Mouse (Mus musculus) limb, embryonic 11.5 days (tissue): ENCODE results near the gene Ambn. TPM values are rescaled to one million over a fixed set of nuclear protein-coding genes. Genes with fewer than 3 reads are reported as not detected.
"Not testable (repeated sequence)": the region's sequence is repeated elsewhere in the genome, so short reads cannot be mapped to it uniquely, and the experiment has no call there.

Experiments
- ATAC-seq: fragments of 200-750 bp; cut with Nextera tagmentation; 2 replicates; pipeline ENCODE4 v1.8.0; 2017; ENCODE audit warnings: low read depth; ENCODE audit not compliant: insufficient number of reproducible peaks, low FRiP score, low TSS enrichment
- DNase-seq: peaks from one replicate; pipeline ENCODE4 v3.0.0-alpha.2; 2015; ENCODE audit warnings: low spot score
- H3K27ac ChIP-seq: fragments of 300-500 bp; sonication (generic); replicated peaks from 2 replicates; pipeline ENCODE4 v1.5.1; 2014; ENCODE audit warnings: low read depth, mild to moderate bottlenecking, low read length
- H3K27me3 ChIP-seq: fragments of 300-500 bp; sonication (generic); 2 replicates; pipeline ENCODE4 v1.6.1; 2014; ENCODE audit warnings: mild to moderate bottlenecking, low read length, mixed read lengths; ENCODE audit not compliant: control insufficient read depth, insufficient read depth
- H3K36me3 ChIP-seq: fragments of 300-500 bp; sonication (generic); 2 replicates; pipeline ENCODE4 v1.6.1; 2014; ENCODE audit warnings: mild to moderate bottlenecking, low read length, moderate library complexity, mixed read lengths; ENCODE audit not compliant: control insufficient read depth, insufficient read depth
- H3K4me1 ChIP-seq: fragments of 300-500 bp; sonication (generic); 2 replicates; pipeline ENCODE4 v1.6.1; 2014; ENCODE audit warnings: low read length, mixed read lengths; ENCODE audit not compliant: control insufficient read depth, insufficient read depth
- H3K4me2 ChIP-seq: fragments of 300-500 bp; sonication (generic); 2 replicates; pipeline ENCODE4 v1.6.1; 2014; ENCODE audit warnings: low read depth, mild to moderate bottlenecking, moderate library complexity; ENCODE audit not compliant: severe bottlenecking
- H3K4me3 ChIP-seq: fragments of 300-500 bp; sonication (generic); 2 replicates; pipeline ENCODE4 v1.5.1; 2014; ENCODE audit warnings: low read depth, low read length
- H3K9ac ChIP-seq: fragments of 300-500 bp; sonication (generic); 2 replicates; pipeline ENCODE4 v1.6.1; 2014; ENCODE audit warnings: mild to moderate bottlenecking, low read length
- H3K9me3 ChIP-seq: fragments of 300-500 bp; sonication (generic); 2 replicates; pipeline ENCODE4 v1.6.1; 2016; ENCODE audit warnings: low read length; ENCODE audit not compliant: control insufficient read depth
- WGBS: fragments of 180-500 bp; shearing (Covaris S2); extraction: QIAGEN DNeasy Blood & Tissue Kit; methylation state at CpG from one replicate; pipeline ENCODE4 v1.1.7; 2014; 5-methylcytosine and 5-hydroxymethylcytosine counted together
- polyA plus RNA-seq: library from polyadenylated mRNA; unstranded; fragments of >200 nt; fragmentation: Nextera tagmentation; extraction: Ambion mirVana; gene quantifications from 2 replicates; pipeline ENCODE4 v1.2.1, GENCODE M21; 2014

Gene Ambn
- 0.51 and 1.1 TPM in 2 replicates for polyA plus RNA-seq

DNA sequence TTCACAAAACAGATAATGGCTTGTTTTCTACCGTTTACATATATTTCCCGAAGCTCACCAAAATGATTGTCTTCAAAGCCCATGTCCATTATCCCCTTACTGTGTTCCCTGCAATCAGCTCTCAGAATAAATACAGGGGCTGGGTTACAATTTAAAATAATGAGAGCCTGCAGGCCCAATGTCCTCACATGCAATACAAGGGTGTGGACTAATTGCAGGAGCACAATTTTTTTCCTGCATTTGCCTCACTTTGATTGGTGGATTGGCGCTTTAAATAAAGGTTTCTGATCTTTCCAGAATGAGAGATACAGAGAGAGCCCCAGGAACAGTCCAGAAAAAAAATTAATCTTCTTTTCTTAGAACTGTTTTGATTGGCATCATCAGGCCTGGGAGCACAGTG, at the start of gene Ambn:
TSS of gene Ambn (plus strand) at position 301 of the 400 bp plus-strand sequence.
- H3K9ac ChIP-seq, result no peak within 1 kb of the TSS
- H3K4me3 ChIP-seq, result no peak within 1 kb of the TSS
- no peak for DNase-seq
- H3K36me3 ChIP-seq, result no peaks in the 10 kb centered on the region
- ATAC-seq, result no peak
- no peak within 1 kb of the TSS for H3K27ac ChIP-seq
- no peak within 1 kb of the TSS for H3K4me2 ChIP-seq
- 91% methylated on average over 3 of the region's 3 CpGs for WGBS
- no peaks in the 10 kb centered on the region for H3K4me1 ChIP-seq
- H3K27me3 ChIP-seq, result no peaks in the 10 kb centered on the region
- no peaks in the 10 kb centered on the region for H3K9me3 ChIP-seq

DNA sequence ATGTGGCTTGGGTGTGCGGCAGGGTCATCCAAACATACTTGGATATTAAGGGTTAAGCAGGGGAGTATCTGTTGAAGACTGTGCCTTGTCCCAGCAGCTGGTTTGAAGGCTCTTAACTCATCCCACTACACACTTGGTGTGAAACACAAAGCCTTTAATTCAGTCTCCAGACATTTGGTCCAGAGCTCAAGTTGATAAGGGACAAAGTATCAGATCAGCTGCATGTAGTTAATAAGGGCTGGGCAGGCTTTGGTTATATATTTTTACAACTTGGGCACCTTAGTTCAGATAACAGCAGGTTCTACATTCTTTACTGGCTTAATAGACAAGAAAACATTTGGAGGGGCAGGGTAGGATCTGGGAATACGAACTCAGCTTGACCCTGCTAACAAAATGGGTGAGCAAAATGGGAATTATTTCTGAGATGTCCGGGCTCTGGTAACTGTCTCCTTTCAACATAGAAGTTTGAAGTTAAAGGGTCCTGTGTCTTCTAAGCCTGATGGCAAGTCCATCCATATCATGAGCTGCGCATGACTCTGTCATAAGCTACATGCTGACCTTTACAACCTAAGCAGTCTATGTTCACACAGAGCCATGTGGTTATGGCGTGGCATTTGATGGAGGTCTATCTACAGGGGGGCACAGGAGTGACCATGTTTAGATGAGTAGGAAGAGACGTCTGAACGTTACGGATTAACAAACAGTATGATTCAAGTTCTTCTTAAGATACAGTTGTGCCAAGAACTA, 35.3 kb upstream of the Ambn start:
- no peak overlapping the region for H3K4me2 ChIP-seq
- no peaks in the 10 kb centered on the region for H3K9me3 ChIP-seq
- no peak overlapping the region for H3K4me3 ChIP-seq
- no peaks in the 10 kb centered on the region for H3K27me3 ChIP-seq
- DNase-seq (no peak), ATAC-seq (no peak)
- no peaks in the 10 kb centered on the region for H3K36me3 ChIP-seq
- WGBS, result 89% methylated on average over 8 of the region's 8 CpGs
- no peak overlapping the region for H3K9ac ChIP-seq
- no peaks in the 10 kb centered on the region for H3K4me1 ChIP-seq
- H3K27ac ChIP-seq, result no peak overlapping the region

DNA sequence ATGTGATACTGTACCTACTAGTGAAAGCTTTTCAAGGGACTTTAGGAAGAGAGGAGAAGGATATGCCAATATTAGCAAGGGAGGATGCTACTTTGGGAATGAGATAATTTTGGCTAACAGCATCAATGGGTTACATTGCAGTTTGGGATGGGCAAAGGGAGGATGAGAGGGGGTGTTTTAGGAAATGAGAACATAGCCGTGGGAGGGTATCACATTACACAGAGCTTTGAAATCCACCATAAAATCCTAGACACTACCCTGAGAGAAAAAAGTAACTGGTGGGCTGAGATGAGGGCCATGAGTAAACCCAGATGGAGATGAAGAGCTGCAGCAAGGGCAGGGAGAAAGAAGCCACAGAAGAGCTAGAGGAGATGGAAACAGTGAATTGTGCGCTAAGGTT, 30.9 kb upstream of the Ambn start:
- WGBS, result 52% methylated on average over 2 of the region's 2 CpGs
- H3K4me2 ChIP-seq, DNase-seq, H3K4me3 ChIP-seq, H3K36me3 ChIP-seq, H3K9me3 ChIP-seq, H3K27ac ChIP-seq, H3K9ac ChIP-seq, H3K4me1 ChIP-seq, ATAC-seq, H3K27me3 ChIP-seq: not testable (repeated sequence)

DNA sequence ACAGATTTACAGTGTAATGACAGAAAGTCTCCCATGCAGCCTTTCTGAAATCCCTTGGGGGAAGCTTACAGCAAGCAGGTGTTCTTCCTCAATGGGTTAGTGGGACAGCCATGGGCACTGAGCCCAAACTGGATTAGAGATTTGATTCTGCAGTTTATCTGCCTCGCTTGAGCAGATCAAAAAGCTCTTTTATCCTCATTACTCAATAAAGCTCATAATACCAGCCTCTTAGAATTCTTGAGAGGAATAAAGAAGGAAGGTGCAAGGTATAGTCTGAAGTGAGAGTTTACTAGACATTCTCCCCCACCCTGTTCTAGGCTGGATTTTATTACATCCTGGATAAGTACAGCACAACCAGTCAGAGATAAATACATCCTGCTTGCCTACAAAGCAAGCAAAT, 29.0 kb upstream of the Ambn start:
- no peak overlapping the region for H3K4me2 ChIP-seq
- WGBS, result 58% methylated on average over 1 of the region's 1 CpGs
- H3K4me3 ChIP-seq, result no peak overlapping the region
- no peaks in the 10 kb centered on the region for H3K36me3 ChIP-seq
- ATAC-seq (no peak), DNase-seq (no peak)
- H3K4me1 ChIP-seq, result no peaks in the 10 kb centered on the region
- no peaks in the 10 kb centered on the region for H3K27me3 ChIP-seq
- no peak overlapping the region for H3K27ac ChIP-seq
- no peaks in the 10 kb centered on the region for H3K9me3 ChIP-seq
- H3K9ac ChIP-seq, result no peak overlapping the region

DNA sequence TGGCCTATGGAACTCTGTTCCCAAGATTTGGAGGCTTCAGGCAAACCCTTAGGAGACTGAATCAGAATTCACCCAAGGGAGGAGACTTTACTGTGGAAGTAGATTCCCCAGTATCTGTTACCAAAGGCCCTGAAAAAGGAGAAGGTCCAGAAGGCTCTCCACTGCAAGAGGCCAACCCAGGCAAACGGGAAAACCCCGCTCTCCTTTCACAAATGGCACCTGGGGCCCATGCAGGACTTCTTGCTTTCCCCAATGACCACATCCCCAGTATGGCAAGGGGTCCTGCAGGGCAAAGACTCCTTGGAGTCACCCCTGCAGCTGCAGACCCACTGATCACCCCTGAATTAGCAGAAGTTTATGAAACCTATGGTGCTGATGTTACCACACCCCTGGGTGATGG, 11.7 kb downstream of the Ambn start:
- no peaks in the 10 kb centered on the region for H3K9me3 ChIP-seq
- H3K9ac ChIP-seq, result no peak overlapping the region
- DNase-seq (no peak), ATAC-seq (no peak)
- no peak overlapping the region for H3K4me3 ChIP-seq
- no peaks in the 10 kb centered on the region for H3K4me1 ChIP-seq
- H3K36me3 ChIP-seq, result no peaks in the 10 kb centered on the region
- WGBS, result 93% methylated on average over 2 of the region's 2 CpGs
- no peaks in the 10 kb centered on the region for H3K27me3 ChIP-seq
- no peak overlapping the region for H3K4me2 ChIP-seq
- H3K27ac ChIP-seq, result no peak overlapping the region

DNA sequence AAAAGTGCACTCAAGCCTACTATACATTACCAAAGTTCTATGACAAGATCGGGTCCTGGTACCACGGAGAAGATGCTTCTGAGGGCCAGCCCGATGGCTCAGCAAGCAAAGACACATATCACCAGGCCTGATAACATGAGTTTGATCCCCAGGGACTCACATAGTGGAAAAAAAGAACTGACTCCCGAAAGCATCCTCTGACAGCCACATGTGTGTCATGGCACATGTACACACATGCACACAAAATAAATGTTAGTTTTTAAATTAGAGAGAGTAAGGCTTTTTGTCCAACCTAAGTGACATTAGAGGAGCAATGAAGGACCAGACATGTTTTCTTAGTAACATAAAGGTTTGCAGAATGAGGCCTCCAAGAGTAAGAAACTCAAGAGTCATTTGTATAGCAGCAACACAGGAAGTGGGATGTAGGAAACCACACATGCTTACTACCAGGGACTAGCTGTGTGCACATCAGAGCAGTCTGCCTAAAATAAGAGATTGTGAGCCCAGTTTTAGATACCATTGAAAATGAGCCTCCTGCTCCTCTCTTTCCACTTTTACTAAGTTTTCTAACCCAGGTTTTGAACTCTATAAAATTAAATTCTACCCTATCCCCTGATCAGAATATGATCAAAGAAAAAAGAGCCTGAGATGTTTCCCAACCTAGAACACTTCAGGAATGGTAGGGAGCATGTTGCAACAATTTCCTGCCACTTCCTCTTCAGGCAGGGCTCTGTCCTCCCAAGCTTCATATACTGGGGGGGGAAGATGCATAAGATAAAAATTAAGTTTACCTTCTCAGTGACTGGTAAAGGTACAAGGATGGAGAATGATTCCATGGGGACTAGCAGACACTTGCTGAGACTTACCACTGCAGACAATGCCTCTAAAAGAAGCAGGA, 13.3 kb downstream of the Ambn start:
- ATAC-seq, result no peak
- Histone ChIP-seq H3K9me3 (no peaks in the 10 kb centered on the region), H3K4me1 (no peaks in the 10 kb centered on the region), H3K27me3 (no peaks in the 10 kb centered on the region), H3K27ac (no peak overlapping the region), H3K4me2 (no peak overlapping the region), H3K4me3 (no peak overlapping the region), H3K9ac (no peak overlapping the region), H3K36me3 (no peaks in the 10 kb centered on the region)
- 89% methylated on average over 4 of the region's 4 CpGs for WGBS
- no peak for DNase-seq

DNA sequence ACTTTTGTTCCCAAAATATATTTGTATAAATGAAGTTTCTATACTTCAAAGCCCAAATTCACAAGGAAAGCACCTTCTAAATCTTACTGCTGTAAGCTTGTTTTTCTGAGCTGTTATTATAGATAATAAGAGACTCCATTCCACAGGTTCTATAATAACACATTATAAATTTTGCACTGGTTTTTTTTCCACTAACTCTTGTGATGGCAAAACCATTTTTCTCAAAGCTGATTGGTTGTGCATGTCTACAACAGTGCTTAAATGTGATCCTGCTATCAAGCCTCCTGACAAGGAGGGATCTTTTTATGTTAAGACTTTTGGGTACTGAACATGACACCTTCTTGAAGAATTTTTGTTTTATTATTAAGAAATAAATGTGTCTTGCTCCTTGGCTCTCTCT, 31.9 kb downstream of the Ambn start, which contains the start of gene Enam:
TSS of gene Enam (plus strand) at position 301 of the 400 bp plus-strand sequence.
- H3K9ac ChIP-seq, result no peak within 1 kb of the TSS
- H3K9me3 ChIP-seq, result no peaks in the 10 kb centered on the region
- no peaks in the 10 kb centered on the region for H3K27me3 ChIP-seq
- H3K36me3 ChIP-seq, result no peaks in the 10 kb centered on the region
- no peak within 1 kb of the TSS for H3K4me2 ChIP-seq
- no peak within 1 kb of the TSS for H3K4me3 ChIP-seq
- ATAC-seq (no peak), DNase-seq (no peak)
- no peaks in the 10 kb centered on the region for H3K4me1 ChIP-seq
- no peak within 1 kb of the TSS for H3K27ac ChIP-seq

DNA sequence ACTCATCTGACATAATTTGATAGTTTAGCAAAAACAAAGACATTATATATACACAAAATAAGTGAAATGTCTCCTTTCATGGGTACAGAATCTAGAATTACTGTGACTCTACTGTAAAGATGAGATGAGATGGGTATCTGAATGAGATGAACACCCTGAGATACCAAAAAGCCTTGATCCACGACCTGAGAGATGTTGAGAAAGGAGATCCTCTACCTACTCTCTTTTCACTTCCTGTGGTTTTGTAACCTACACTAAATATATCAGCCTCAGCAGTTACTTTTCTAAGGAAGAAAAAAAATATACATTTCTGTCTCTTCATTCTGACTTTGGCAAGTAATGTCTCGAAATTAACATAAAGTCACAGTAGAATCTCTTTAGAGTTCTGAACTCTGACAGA, 33.2 kb downstream of the Ambn start:
- 84% methylated on average over 2 of the region's 2 CpGs for WGBS
- ATAC-seq, result no peak

More for the DNA sequence above, 33.2 kb downstream of the Ambn start:
- Histone ChIP-seq H3K9me3 (no peaks in the 10 kb centered on the region), H3K9ac (no peak overlapping the region), H3K4me3 (no peak overlapping the region), H3K27me3 (no peaks in the 10 kb centered on the region), H3K36me3 (no peaks in the 10 kb centered on the region), H3K27ac (no peak overlapping the region), H3K4me1 (no peaks in the 10 kb centered on the region), H3K4me2 (no peak overlapping the region)
- no peak for DNase-seq
